Mouse (Mus musculus): Measurements from ENCODE around the gene Krtap13. TPM values are rescaled to one million over a fixed set of nuclear protein-coding genes. Genes with fewer than 3 reads are reported as not detected.

Gene Krtap13
- polyA plus RNA-seq, 1 experiment from 2014 or later, result not detected

DNA sequence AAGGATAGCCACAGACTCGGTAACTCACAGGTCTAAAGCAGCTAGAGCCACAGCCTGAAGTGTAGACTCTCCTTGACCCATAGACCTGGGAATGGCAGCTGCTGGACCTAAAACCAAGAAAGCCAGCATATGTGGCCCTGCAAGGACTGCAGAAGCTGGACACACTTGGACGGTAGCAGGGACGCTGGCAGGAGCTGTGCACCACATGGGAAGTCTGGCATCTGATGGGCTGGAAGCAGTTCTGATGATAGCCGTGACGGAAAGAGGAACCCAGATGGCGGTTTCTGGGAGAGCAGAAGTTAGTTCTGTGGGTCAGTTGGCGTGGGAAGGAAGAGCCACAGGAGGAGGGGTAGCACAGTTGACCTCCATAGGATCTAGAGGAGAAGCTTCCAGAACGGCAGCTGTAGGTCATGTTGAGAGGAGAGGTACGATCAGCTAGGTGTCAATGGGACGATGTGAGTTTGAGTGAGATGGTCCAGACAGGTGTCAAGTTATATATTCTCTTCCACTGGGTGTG is 43.9 kb downstream of the Krtap13 start, which contains the start of gene 2310061N02Rik:
Gene 2310061N02Rik, minus strand, starts transcription at position 467 of the 517 bp plus-strand sequence.
- H3K4me3 ChIP-seq, result no peak within 1 kb of the TSS

DNA sequence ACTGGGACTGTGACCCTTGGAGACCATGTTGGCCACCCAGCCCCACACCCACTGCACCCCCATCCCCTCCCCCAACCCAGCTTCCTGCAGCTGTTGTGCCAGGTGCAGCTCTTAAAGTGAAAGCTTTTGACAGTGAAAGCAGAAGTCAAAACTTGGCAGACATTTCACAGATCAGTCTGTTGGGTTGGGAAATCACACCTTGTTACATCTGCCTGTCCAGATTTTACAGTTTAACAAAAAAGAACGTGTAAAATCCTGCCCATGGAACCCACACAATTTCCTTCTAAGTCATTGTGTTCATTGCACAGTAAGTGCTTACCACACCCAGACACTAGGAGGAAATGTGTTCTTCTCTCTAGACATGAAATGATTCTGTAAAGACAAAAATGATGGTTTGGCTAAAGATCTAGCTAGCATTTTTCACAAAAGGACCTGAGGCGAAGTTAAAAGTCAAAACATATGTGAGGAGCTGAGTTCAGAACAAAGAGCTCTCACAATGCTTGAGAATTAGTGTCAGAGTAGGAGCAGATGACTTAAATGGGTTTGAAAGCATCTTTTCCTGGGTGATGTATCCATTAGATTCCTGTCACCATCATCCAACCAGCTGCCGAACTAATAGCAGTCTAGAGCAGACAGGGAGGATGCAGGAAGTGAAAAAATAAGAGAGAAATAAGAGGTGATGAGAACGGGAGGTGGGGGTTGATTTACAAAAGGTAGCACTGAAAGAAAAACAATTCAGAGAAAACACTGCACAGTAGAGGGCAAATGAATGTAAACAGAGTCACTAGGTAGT is 50.2 kb downstream of the Krtap13 start:
- no peaks in the 10 kb centered on the region for H3K27me3 ChIP-seq (replicated peaks)
- no peak overlapping the region for H3K27ac ChIP-seq
- H3K36me3 ChIP-seq, result no peaks in the 10 kb centered on the region
- no peaks in the 10 kb centered on the region for H3K9me3 ChIP-seq
- 70% methylated on average over 4 of the region's 4 CpGs for WGBS
- no peaks in the 10 kb centered on the region for H3K4me1 ChIP-seq
- ATAC-seq (ENCODE audit: low FRiP score, low read depth), result no peak
- no peak overlapping the region for H3K9ac ChIP-seq
- H3K4me2 ChIP-seq (replicated peaks), result no peak overlapping the region
- H3K4me3 ChIP-seq, result no peak overlapping the region

More for the DNA sequence above, 43.9 kb downstream of the Krtap13 start, which contains the start of gene 2310061N02Rik:
- H3K4me2 ChIP-seq (replicated peaks), result no peak within 1 kb of the TSS
- H3K27ac ChIP-seq, result no peak within 1 kb of the TSS
- H3K9me3 ChIP-seq, result no peaks in the 10 kb centered on the region
- 91% methylated on average over 10 of the region's 10 CpGs for WGBS
- H3K36me3 ChIP-seq, result no peaks in the 10 kb centered on the region
- no peaks in the 10 kb centered on the region for H3K4me1 ChIP-seq
- H3K27me3 ChIP-seq (replicated peaks), result no peaks in the 10 kb centered on the region
- ATAC-seq (ENCODE audit: low FRiP score, low read depth), result no peak
- H3K9ac ChIP-seq, result no peak within 1 kb of the TSS

Other genes with a start within 250 kb of the Krtap13 start
- not detected in 2 replicates for gene Cldn17, start 244.7 kb downstream of the Krtap13 start, polyA plus RNA-seq (2016; fragmentation: Nextera tagmentation; extraction: Ambion mirVana)
- 0.28 and 0.29 TPM in 2 replicates for gene Cldn8, start 188.5 kb downstream of the Krtap13 start, polyA plus RNA-seq (2016; fragmentation: Nextera tagmentation; extraction: Ambion mirVana)
- gene Krtap24-1, start 139.4 kb downstream of the Krtap13 start, polyA plus RNA-seq (2016; fragmentation: Nextera tagmentation; extraction: Ambion mirVana), result not detected in 2 replicates
- gene 2310079G19Rik, start 124.0 kb downstream of the Krtap13 start, polyA plus RNA-seq (2016; fragmentation: Nextera tagmentation; extraction: Ambion mirVana), result not detected in 2 replicates
- not detected in 2 replicates for gene Krtap26-1, start 103.8 kb downstream of the Krtap13 start, polyA plus RNA-seq (2016; fragmentation: Nextera tagmentation; extraction: Ambion mirVana)
- not detected in 2 replicates for gene Krtap27-1, start 80.0 kb downstream of the Krtap13 start, polyA plus RNA-seq (2016; fragmentation: Nextera tagmentation; extraction: Ambion mirVana)
- not detected in 2 replicates for gene 2310061N02Rik, start 43.7 kb downstream of the Krtap13 start, polyA plus RNA-seq (2016; fragmentation: Nextera tagmentation; extraction: Ambion mirVana)
- not detected in 2 replicates for gene Krtap13-1, start 22.8 kb downstream of the Krtap13 start, polyA plus RNA-seq (2016; fragmentation: Nextera tagmentation; extraction: Ambion mirVana)
- not detected in 2 replicates for gene 2310034C09Rik, start 7.2 kb upstream of the Krtap13 start, polyA plus RNA-seq (2016; fragmentation: Nextera tagmentation; extraction: Ambion mirVana)
- not detected in 2 replicates for gene 2310057N15Rik, start 22.6 kb upstream of the Krtap13 start, polyA plus RNA-seq (2016; fragmentation: Nextera tagmentation; extraction: Ambion mirVana)
- not detected in 2 replicates for gene Gm5965, start 26.3 kb upstream of the Krtap13 start, polyA plus RNA-seq (2016; fragmentation: Nextera tagmentation; extraction: Ambion mirVana)
- not detected in 2 replicates for gene Gm20741, start 60.6 kb upstream of the Krtap13 start, polyA plus RNA-seq (2016; fragmentation: Nextera tagmentation; extraction: Ambion mirVana)
- not detected in 2 replicates for gene Krtap15, start 68.6 kb upstream of the Krtap13 start, polyA plus RNA-seq (2016; fragmentation: Nextera tagmentation; extraction: Ambion mirVana)
- gene Krtap14, start 74.5 kb upstream of the Krtap13 start, polyA plus RNA-seq (2016; fragmentation: Nextera tagmentation; extraction: Ambion mirVana), result not detected in 2 replicates
- gene Krtap19-1, start 117.8 kb upstream of the Krtap13 start, polyA plus RNA-seq (2016; fragmentation: Nextera tagmentation; extraction: Ambion mirVana), result not detected in 2 replicates
- not detected in 2 replicates for gene Krtap19-2, start 122.6 kb upstream of the Krtap13 start, polyA plus RNA-seq (2016; fragmentation: Nextera tagmentation; extraction: Ambion mirVana)
- gene Krtap19-3, start 126.4 kb upstream of the Krtap13 start, polyA plus RNA-seq (2016; fragmentation: Nextera tagmentation; extraction: Ambion mirVana), result not detected in 2 replicates
- not detected in 2 replicates for gene Krtap19-4, start 133.5 kb upstream of the Krtap13 start, polyA plus RNA-seq (2016; fragmentation: Nextera tagmentation; extraction: Ambion mirVana)
- not detected in 2 replicates for gene Krtap19-5, start 144.8 kb upstream of the Krtap13 start, polyA plus RNA-seq (2016; fragmentation: Nextera tagmentation; extraction: Ambion mirVana)
- gene Krtap19-9b, start 180.6 kb upstream of the Krtap13 start, polyA plus RNA-seq (2016; fragmentation: Nextera tagmentation; extraction: Ambion mirVana), result not detected in 2 replicates
- gene Krtap16-3, start 211.2 kb upstream of the Krtap13 start, polyA plus RNA-seq (2016; fragmentation: Nextera tagmentation; extraction: Ambion mirVana), result not detected in 2 replicates